Mouse (Mus musculus) left cerebral cortex, adult 18-20 months (tissue): ENCODE measurements around the gene Rmi2. TPM values are rescaled to one million over a fixed set of nuclear protein-coding genes. Genes with fewer than 3 reads are reported as not detected.

Experiments
- DNase-seq, 2 experiments: peaks; one replicate each; pipeline ENCODE4 v3.0.0; 2021 to 2022; ENCODE audit warnings: low spot score in 2 of 2, mixed read lengths in 1 of 2
- total RNA-seq, 2 experiments: library from RNA; stranded (reverse); gene quantifications; 2 replicates each; pipeline ENCODE4 v1.2.3; 2021

The Rmi2 gene
- total RNA-seq, 2 experiments from 2014 or later, result 0.16 TPM; not detected in 1

DNA sequence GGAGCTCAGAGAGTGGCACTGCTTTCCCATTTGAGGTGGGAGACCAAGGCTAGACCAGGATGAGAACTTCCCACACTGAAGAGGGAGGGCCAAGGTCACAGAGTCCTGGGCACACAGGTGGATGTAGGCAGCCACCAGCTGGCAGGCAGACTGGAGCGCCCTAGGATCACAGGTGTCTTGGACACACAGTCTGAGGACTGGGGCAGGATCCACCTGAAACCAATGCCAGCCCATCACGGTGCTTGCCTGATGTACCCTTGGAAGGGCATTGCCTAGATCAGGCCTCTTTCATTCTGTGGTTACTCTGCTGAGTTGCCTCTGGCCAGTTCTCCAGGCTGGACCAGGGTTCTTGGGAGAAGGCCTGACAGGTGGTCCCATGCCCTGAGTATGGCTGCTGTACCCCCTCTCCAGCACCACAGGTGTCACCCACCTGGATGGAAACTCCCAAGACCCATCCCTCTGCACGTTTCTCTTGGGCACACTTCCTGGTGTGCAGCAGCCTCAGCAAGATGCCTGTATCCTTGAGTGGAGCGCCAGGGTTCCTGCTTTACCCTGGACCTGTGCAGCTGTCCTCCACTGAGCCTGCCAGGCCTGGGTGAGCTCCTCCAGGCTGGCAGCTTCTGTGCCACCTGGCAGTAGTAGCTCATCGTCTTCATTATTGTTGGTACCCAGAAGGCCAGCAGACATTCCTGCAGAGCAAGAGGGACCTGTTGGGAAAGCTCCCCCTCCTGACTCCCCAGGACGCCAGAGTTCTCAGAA is 30.2 kb downstream of the Rmi2 start:
- no peak for DNase-seq

- no peak for DNase-seq
Observed at GRCm38 (mm10) chr16:10865592-10865987, 30.7 kb downstream of the Rmi2 start.

DNA sequence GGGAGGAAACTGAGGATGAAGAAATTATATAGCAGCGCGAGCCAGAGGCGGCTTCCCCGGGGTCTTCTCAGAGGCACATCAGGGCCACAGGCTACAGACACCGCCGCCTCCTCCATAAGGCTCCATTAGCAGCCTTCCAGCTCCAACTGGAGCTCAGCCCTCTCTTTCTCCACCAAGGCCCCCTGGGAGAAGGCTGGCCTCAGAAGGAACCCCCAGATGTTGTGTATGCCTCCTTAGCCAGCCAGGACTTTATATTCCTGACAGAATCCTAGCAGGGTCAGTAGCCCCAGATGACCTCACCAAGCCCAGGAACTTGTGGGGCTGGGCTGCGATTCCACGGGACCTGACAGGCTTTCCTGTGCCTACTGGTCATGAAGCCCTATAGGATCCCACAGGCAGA is 32.0 kb downstream of the Rmi2 start:
- no peak for DNase-seq

DNA sequence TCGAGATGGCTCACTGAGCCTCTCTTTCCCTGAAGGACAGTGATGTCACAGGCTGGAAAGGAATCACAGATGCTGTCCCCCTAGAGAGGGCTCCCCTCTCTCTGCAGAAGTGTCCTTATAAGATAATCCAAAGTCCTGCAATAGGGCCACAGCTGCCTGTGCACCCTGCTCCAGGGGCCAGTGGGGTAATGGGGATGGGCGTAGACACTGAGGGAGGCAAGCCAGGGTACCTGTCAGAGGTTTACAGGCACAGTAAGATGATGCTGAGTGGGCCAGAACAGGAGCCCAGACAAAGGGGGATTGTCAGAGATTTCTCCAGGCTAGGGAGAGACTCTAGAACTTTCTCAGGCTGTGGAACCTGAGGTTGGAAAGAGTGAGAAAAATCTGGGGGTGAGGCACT is 32.6 kb downstream of the Rmi2 start:
- DNase-seq, result no peak

- DNase-seq, result peak; percentile 57 to 73
Observed at GRCm38 (mm10) chr16:10867904-10868440, 33.1 kb downstream of the Rmi2 start.

DNA sequence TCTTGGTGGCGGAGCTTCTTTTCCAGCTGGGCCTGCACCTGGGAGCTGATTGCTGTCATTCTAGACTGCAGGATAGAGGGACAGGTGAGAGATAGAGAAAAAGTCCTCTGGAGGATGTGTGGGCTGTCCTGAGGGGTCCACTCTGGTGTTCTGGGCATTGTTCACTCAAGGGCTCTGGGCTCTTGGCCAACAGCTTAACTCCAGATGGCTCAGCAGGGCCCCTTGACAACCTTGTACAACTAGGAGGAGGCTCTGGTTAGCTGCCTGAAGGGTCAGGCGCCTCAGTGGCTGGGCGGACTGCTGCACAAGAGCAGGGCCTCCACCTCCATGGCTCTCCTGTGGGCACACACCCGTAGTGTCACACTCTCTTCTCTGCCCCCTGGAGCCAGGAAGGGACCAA is 36.1 kb downstream of the Rmi2 start:
- no peak for DNase-seq

- DNase-seq, result no peak
Observed at GRCm38 (mm10) chr16:10872825-10873360, 38.0 kb downstream of the Rmi2 start.

- DNase-seq, result peak; percentile 80 to 92
Observed at GRCm38 (mm10) chr16:10873654-10874053, 38.8 kb downstream of the Rmi2 start.

DNA sequence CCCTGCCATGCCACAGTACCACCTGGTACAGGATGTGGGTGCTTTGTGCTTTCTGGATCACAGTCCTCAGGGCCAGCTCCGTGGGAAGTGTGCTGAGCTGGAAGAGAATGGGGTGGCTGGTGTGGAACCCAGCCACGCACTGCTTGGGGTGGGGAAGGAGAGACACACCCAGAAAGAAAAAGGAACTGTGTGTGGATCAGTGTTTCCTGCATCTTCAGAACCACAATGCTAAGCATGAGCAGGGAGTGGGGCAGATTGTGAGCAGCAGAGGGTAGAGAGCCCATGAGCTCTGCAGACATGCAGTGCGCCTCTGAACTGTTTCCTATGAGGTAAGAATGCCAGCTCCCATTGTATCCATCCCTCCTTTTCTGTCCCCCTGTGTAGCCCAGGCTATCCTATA is 43.4 kb downstream of the Rmi2 start:
- no peak for DNase-seq

- peak; percentile 49 to 71 for DNase-seq
Observed at GRCm38 (mm10) chr16:10879467-10879866, 44.6 kb downstream of the Rmi2 start.

- DNase-seq, result no peak
Observed at GRCm38 (mm10) chr16:10881231-10881962, 46.5 kb downstream of the Rmi2 start.

- no peak for DNase-seq
Observed at GRCm38 (mm10) chr16:10887436-10887835, 52.6 kb downstream of the Rmi2 start.

DNA sequence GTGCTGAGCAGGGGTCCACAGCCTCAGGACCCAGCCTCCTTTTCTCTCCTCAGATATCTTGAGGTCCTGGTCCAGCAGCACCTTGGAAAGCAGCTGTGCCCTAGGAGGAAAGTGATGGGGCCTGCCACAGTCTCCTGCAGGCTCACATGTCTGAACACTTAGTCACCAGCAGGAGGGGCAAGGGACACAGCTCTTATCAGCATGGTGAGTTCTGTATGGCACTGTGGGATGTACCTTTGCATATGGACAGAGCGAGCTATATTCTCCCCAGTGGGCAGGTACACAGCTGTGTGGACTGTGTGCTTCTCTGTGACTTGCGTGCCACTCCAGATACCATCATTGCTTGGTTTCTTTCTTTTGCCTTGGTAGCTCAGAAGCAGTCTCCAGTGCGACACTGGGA is 55.5 kb downstream of the Rmi2 start:
- DNase-seq, result no peak

GRCm38 (mm10) chr16:10893161-10893560 is 58.3 kb downstream of the Rmi2 start:
- no peak for DNase-seq

GRCm38 (mm10) chr16:10895906-10896305 is 61.0 kb downstream of the Rmi2 start:
- DNase-seq, result no peak

DNA sequence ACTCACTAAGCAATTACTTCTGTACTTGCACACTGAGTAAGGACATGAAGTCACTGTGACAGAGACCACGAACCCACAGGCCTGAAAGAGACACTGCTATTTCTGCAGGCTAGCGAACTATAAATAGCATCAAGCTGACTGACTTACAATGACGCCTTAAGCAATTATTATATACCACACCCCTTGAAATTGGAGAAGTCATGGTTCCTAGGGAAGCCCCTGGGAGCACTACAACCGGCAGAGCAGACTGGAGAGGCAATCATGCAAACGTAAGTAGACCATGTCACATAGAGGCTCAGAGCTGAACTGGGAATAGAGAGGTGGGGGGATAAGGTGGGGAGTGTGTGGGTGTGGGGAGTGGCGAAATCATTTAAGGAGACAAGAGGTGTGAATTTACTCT is 62.5 kb downstream of the Rmi2 start:
- DNase-seq, result no peak

- no peak for DNase-seq
Observed at GRCm38 (mm10) chr16:10900736-10901135, 65.9 kb downstream of the Rmi2 start.

GRCm38 (mm10) chr16:10901956-10902355 is 67.1 kb downstream of the Rmi2 start:
- no peak for DNase-seq

- DNase-seq, result no peak
Observed at GRCm38 (mm10) chr16:10902849-10903248, 68.0 kb downstream of the Rmi2 start.

GRCm38 (mm10) chr16:10905661-10906113 is 70.8 kb downstream of the Rmi2 start:
- DNase-seq, result no peak

- DNase-seq, result no peak
Observed at GRCm38 (mm10) chr16:10910541-10910940, 75.7 kb downstream of the Rmi2 start.

DNA sequence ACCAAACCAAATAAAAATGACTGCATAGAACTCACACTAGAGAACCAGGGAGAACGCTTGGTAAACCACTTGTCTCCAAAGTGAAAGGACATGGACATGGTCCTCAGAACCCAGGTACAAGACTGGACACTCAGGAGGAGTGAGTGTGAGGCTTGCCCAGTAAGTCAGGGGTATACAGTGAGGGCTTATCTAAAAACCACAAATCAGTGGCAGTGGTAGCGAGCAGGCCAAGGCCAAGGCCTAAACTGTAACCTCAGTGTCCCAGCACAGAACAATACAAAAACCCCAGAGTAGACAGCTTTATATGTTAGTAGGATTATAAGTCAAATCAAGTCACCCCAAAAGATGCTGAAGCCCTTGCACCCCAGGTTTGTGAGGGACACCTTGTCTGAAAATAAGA is 76.2 kb downstream of the Rmi2 start:
- no peak for DNase-seq
